Mouse (Mus musculus) neutrophil, adult 5-6 weeks (primary cell): ENCODE data around the gene Olfr115. TPM values are rescaled to one million over a fixed set of nuclear protein-coding genes. Genes with fewer than 3 reads are reported as not detected.

Experiments
- ATAC-seq: fragments of 151-379, 151-347 bp; 2 replicates; pipeline ENCODE4 v1.8.0; 2017; ENCODE audit warnings: mild to moderate bottlenecking, moderate TSS enrichment; ENCODE audit not compliant: insufficient number of reproducible peaks, poor library complexity, low FRiP score, severe bottlenecking; ENCODE audit errors: extremely low read depth
- total RNA-seq: library from RNA; stranded (forward); fragments of 200-1000 nt; gene quantifications from 2 replicates; pipeline ENCODE4 v1.2.3, GENCODE M21; 2017

Olfr115 gene
- total RNA-seq = not detected in 2 replicates

DNA sequence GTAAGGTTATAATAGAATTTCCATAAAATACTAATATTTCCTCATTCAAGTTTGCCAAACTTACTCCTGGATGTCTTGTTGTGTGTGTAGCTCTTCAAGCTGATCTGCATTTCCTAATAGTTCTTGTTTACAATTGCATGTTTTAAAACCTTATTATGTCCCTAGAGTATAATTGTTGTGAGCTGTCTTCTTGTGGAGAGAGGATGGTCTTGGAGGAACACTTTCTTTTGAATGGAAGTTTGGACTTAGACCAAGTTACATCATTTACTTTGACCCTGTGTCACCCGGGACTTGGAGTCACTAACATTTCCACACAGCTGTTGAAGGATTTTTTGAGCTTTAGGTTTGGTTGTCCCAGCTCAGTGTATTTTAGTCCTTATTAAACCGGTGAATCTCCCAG is at the start of gene Olfr115, which contains the start of gene Olfr116:
Gene Olfr115 (minus strand): TSS at position 101 of the 400 bp plus-strand sequence.
Gene Olfr116 (minus strand): TSS at position 191 of the 400 bp plus-strand sequence.
- no peak for ATAC-seq

DNA sequence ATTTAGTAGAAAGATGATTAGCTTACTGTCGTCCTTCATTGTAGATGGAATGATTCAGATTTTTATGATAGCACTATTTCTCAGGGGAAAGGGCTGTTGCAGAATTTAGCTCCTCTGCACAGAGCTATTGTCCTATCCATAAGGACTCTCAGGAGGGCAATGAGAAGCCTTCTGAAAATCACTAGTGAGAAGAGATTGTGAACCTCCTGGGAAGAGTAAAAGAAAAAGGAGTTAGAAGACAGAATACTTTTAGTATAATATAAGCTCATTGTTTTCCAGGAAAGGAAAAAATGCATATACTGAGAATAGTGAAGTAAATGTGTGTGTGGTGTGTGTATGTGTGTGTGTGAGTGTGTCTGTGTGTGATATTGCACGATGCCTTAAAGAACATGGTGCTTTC is 39.8 kb upstream of the Olfr115 start, which contains the start of gene Olfr118:
Gene Olfr118 (plus strand): TSS at position 301 of the 400 bp plus-strand sequence.
- no peak for ATAC-seq

DNA sequence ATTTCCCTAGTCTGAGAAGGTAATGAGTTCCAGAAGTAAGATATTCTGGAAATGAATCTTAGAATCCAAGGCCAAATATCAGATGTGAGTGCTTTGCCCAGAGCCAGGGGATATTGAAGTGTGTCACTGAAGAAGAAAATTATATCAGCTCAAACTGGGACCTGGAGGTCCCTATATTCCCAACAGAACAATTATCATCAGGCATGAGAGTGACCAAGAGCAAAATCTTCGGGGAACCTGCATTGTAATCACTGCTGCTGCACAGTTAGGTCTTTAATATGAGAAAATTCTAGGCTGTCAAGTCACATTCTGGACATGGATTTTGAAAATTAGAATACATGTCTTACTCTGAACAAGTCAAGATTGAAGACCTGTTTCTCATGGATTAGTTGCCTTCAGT is 36.8 kb upstream of the Olfr115 start, which contains the start of gene Olfr117:
Gene Olfr117 (minus strand): TSS at position 101 of the 400 bp plus-strand sequence.
- no peak for ATAC-seq

DNA sequence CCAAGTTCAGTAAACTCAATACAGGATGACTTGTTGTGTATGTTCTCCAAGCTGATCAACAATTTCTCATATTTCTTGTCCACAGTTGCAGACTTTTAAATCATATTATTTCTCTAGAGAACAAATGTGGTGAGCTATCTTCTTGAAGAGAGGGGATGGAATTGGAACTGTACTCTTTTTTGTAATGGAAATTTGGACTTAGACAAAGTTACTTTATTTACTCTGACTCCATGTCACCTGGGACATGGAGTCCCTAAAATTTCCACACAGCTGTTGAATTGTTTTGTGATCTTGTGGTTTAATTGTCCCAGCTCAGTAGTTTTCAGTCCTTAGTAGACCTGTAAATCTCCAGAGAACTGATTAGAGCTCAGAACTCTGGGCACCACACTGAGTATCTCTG is 34.3 kb downstream of the Olfr115 start, which contains the start of gene Olfr114:
Gene Olfr114 (minus strand): TSS at position 101 of the 400 bp plus-strand sequence.
- ATAC-seq = no peak

GRCm38 (mm10) chr17:37577563-37577962 is 49.3 kb downstream of the Olfr115 start, which contains the start of gene Olfr113:
TSS of gene Olfr113 (minus strand) at chr17:37577663.
- ATAC-seq = no peak

DNA sequence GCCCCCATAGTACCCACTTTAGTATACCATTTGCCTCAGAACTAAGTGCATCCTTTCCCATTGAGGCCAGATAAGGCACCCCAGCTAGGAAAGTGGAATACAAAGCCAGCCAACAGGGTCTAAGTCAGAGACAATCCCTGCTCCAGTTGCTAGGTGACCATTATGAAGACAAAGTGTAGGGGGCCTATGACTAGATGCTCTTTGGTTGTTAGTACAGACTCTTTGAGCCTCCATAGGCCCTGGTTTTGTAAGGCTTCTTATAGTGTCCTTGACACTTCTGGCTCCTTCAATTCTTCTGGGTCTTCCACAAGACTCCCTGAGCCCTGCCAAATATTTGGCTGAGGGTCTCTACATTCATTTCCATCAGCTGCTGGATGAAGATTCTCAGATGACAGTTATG is 57.6 kb downstream of the Olfr115 start, which contains the start of gene Olfr112:
Gene Olfr112 (minus strand): TSS at position 101 of the 400 bp plus-strand sequence.
- no peak for ATAC-seq

Other genes starting within 250 kb of the Olfr115 start
- gene Olfr105-ps, start 248.1 kb downstream of the Olfr115 start, total RNA-seq = not detected in 2 replicates
- not detected in 2 replicates for gene Olfr106-ps, start 236.7 kb downstream of the Olfr115 start, total RNA-seq
- not detected in 2 replicates for gene Olfr107, start 227.9 kb downstream of the Olfr115 start, total RNA-seq
- gene Olfr108, start 181.6 kb downstream of the Olfr115 start, total RNA-seq = not detected in 2 replicates
- 0.23 TPM in 1 of 2 replicates, not detected in the other for gene Olfr109, start 168.2 kb downstream of the Olfr115 start, total RNA-seq
- gene H2-M2, start 143.6 kb downstream of the Olfr115 start, total RNA-seq = not detected in 2 replicates
- not detected in 2 replicates for gene Olfr110, start 134.6 kb downstream of the Olfr115 start, total RNA-seq
- gene Olfr111, start 119.1 kb downstream of the Olfr115 start, total RNA-seq = not detected in 2 replicates
- not detected in 2 replicates for gene Olfr112, start 57.7 kb downstream of the Olfr115 start, total RNA-seq
- gene Olfr113, start 49.4 kb downstream of the Olfr115 start, total RNA-seq = not detected in 2 replicates
- not detected in 2 replicates for gene Olfr114, start 34.4 kb downstream of the Olfr115 start, total RNA-seq
- gene Olfr116, start 90 bp upstream of the Olfr115 start, total RNA-seq = not detected in 2 replicates
- not detected in 2 replicates for gene Olfr117, start 36.7 kb upstream of the Olfr115 start, total RNA-seq
- not detected in 2 replicates for gene Olfr118, start 39.9 kb upstream of the Olfr115 start, total RNA-seq
- gene Olfr119, start 69.5 kb upstream of the Olfr115 start, total RNA-seq = not detected in 2 replicates
- gene Olfr120, start 94.7 kb upstream of the Olfr115 start, total RNA-seq = not detected in 2 replicates
- gene Olfr121, start 121.7 kb upstream of the Olfr115 start, total RNA-seq = 0.35 TPM in 1 of 2 replicates, not detected in the other
- gene Olfr122, start 141.5 kb upstream of the Olfr115 start, total RNA-seq = not detected in 2 replicates
- gene Olfr123, start 166.4 kb upstream of the Olfr115 start, total RNA-seq = not detected in 2 replicates
- not detected in 2 replicates for gene Olfr124, start 172.8 kb upstream of the Olfr115 start, total RNA-seq
- not detected in 2 replicates for gene Olfr125, start 205.8 kb upstream of the Olfr115 start, total RNA-seq
- gene Olfr126, start 220.4 kb upstream of the Olfr115 start, total RNA-seq = not detected in 2 replicates